Mouse (Mus musculus) testis, adult 2 months (tissue): ENCODE data around the gene Il2rb.

Experiments used
- CTCF ChIP-seq: fragments of 200-500 bp; IDR thresholded peaks from 2 replicates; pipeline ENCODE4 v1.5.1; 2012; ENCODE audit warnings: low read depth, mild to moderate bottlenecking, inconsistent platforms, low read length, moderate library complexity; ENCODE audit not compliant: control insufficient read depth, insufficient read depth, insufficient replicate concordance
- POLR2A ChIP-seq: fragments of 200-500 bp; IDR thresholded peaks from 2 replicates; pipeline ENCODE4 v1.6.1; 2012; ENCODE audit warnings: low read depth, mild to moderate bottlenecking, inconsistent platforms, low read length, moderate library complexity; ENCODE audit not compliant: control insufficient read depth

DNA sequence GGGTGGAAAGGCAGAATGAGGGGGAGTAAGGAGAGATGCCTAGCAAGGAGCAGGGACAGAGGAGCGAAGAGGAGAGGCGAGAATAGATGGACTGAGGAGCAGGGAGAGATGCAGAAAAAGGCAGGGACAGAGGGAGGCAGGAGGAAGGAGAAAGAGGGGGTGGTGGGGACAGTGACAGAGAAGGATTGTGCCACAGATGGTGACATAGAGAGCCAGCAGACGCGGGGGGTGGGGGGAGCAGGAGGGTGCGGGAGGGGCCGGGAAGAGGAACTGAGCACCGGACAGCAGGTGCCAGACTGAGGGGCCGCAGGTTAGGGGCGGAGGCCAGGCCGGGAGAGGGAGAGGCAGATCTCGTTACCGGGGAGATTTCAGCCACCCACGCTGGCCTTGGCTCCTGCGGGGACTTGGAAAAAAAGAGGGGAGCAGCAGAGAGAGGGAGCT, 49.5 kb upstream of the Il2rb start, which contains the start of gene Sstr3:
- TF ChIP-seq CTCF, result no peak
- TF ChIP-seq POLR2A, result no peak
